Mouse (Mus musculus): ENCODE results near the gene March10.

GRCm38 (mm10) chr11:105373881-105374280, 82.7 kb downstream of the March10 start:
- TF ChIP-seq EP300 (IDR thresholded peaks at IDR 0.05; ENCODE audit: insufficient read depth, low read depth, low read length) (no peak), CTCF (IDR thresholded peaks at IDR 0.05; ENCODE audit: low read depth, low read length) (no peak)

Measured in ES-Bruce4 (cell line).